Mouse (Mus musculus): ENCODE measurements at regions not wholly inside any gene's neighbourhood (a gene's known extent, or its start where the extent isn't known, plus 50 kb on each side); places are given as distances from the start of the nearest gene placed in this dataset.

DNA sequence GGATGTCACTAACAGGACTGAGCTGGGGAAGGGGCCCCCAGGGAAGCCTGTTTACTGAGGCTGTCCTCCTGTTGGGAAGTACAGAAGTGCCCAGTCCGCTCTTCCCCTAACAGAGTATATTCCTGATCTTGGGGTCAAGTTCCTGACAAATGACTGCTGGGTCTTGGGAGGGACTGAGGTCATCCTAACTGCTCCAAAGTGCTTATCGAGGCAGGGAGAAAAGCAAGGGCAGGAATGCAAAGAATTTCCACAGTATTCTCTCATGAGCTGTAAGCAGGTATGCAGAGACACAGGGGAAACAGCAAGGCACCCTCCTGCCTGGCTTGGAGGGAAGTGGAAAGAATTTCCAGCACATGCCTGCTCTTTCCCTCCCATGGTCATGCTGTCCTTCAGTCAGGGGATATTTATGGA is 107.9 kb downstream of the Oma1 start:
- no peak for DNase-seq (ENCODE audit: low spot score)

DNA sequence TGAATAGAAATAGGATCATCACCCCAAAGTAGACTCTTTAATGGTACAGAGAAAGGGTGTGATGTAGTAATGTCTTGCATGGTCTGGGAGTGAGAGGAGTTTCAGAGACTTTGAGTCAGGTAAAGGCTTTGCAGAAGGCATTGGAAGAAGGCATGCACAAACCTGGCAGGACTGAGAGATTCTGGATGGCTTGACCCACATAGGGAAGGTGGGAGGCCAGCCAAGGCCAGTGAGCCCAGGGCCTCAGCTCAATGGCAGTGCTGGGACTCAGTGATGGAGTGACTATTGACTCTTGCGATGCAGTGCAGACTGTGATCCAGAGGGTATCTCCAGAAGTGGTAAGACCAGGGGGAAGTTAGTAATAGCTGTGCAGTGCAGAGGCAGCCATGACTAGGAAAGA is 127.8 kb downstream of the Oma1 start:
- no peak for DNase-seq (ENCODE audit: low spot score)

DNA sequence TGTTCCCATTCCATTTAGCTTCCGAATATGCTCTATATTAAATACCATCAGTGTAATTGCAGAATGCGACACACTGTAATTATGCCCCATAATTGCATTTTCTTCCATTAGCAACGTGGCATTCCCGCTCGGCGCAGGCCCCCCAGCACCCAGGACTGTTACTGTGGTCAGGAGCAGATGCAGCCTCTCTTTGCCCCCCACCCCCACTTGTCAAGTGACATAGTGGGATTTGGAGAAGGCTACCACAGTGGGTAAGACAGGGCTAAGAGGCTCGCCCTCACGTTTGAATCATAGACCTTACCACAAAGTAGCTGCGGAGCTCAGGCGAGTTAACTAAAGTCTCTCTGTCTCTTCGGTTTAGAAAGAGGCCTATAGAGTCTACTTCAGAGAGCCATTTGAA is 128.3 kb downstream of the Oma1 start:
- no peak for DNase-seq (ENCODE audit: low spot score)

DNA sequence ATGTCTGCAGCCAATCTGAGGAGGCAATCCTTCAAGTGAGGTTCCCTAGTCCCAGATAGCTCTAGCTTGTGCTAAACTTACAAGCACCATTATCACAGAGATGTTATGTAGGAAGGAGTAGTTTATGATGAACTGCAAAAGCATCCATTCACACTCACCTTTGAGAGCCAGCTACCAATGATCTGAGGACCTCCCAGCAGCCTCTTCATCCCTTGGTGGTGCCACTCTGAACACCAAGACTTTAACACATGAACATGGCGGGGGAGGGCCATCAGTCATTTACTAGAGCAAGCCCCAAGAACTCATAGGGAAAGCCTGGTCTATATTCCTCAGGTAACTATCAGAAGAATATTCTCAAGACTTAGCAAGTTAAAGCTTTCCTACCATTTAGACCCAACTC is 135.7 kb downstream of the Oma1 start:
- no peak for DNase-seq (ENCODE audit: low spot score)

DNA sequence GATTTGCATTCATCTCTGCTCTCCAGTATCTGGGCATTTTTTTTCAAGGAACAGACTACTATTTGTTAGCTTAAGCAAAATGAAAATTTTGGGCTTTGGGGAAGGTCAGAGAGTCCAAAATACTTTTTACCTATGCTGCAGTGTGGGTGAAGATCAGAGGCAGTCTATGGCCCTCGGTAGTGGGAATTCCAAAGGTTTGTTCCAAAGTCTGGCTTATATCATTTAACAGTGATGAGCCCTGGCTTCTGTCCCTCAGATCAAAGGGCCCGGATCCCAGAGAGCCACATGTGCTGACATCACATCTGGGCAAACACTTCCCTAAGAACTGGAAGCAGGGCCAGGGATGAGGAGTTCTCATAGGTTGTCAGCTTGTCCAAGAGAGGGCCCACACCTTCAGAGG is 136.5 kb downstream of the Oma1 start:
- DNase-seq (ENCODE audit: low spot score), result no peak

DNA sequence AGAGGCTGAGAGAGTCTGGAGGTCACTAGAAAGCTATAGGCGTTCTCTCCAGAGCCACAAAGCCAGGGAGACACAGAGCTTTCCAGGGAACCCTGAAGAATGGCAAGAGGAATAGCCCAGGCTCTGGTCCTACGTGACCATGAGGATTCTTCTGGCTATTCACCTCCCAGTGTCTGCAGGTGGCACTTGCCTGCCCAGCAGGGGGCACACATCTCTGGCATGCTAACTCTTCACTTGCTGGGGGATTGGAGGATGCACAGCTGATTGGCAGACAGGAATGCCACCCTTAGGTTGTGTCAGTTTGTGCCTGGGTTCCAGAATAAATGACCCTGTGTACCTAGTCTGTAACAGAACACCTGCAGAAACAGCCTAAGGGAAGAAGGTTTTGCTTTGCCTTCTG is 141.8 kb downstream of the Oma1 start:
- no peak for DNase-seq (ENCODE audit: low spot score)

DNA sequence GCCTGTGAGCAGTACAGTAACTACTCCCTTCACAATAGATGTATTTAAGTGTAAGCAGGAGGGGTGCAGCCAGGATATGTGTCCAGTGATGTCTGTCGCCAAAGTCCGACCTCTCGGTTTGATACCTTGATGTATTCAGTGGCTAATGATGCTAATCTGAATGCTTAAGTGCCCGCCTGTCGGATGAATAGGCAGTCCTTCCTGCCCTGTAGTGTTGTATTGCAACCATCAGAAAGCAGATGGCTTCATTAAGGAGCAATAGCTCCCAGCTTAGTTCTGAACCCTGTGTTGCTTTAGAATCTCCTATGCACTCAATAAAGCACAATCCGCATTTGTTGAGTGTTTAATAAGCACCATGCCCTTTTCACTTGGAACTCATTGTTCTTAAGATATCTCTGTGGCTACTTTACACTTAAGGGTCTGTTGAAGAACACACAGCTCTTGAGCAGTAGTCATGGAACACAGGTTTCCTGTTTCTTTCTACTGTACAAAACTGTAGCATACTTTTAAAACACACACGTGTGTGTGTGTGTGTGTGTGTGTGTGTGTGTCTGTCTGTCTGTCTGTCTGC is 152.5 kb downstream of the Oma1 start:
- DNase-seq (ENCODE audit: low spot score), result no peak

DNA sequence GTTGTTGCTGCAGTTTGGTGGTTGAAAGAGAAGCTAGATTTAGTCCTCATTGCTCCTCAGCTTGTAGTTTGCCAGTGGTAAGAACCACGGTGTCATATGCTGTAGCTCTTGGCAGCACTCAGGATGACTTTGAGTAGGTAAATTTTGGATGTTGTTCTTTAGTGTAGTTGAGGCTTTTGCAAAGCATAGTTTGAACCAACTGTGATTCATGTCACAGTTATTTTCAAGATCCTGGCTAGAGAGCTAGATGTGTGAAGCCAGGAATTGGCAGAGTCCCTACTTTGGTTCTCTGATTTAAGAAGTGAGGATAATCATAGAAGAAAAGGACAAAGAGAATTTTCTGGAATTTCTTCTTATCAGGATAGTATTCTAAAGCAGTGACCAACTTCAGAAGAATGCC is 143.6 kb upstream of the Dab1 start:
- DNase-seq (ENCODE audit: low spot score), result no peak

DNA sequence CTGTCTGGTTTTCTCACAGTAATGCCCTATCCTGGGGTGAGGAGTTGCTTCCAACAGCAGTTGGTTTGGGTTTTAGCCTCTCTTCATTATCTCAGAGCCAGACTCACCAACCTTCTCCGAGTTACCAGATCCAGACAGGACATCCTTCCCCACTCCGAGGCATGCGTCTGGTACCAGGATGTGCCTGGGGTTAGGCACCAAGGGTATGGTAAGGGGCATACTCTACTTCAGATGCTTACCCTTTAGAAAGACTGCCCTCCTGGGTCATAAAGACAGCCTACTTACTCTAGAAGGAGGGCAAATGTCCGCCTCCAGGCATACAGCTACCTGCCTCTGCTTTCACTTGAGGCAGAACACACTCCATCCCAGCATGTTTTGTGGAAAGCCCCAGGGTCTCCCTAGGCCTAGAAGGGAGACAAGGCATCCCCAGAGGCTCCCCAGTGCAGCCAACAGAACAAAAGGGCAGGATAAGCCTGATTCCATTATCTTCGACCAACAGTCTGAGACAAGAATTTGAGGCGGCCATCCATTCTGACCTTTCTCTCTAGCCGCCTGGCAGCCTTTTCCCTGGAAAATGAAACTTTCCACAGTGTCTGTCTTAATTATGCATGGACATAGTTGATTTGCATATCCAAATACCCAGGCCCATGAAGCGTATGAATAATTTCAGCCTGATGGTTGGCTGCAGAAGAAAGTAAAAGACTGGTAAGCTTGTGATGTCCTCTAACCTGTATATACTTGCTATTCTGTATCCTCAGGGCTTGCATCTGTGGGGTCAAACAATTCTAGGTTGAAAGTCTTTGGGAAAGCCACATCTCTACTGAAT is 132.8 kb upstream of the Dab1 start:
- DNase-seq (ENCODE audit: low spot score), result peak; percentile 9

DNA sequence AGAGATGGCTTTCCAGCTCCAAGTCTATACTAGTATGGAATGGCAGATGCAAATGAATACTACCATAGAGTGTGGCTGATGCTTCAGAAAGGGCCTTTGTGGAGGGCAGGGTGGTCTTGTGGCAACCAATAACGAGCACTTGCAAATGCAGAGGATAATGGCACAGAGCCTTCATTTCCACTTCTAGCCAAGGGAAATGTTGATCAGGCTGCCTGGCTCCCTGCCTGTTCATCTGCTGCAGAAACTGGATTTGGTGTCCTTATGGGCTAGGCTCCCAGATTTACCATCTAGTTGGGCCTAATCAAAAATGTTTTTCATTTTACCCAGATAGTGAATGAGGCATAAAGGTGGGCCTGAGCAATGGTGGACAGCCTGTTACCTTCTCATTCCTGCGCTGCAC is 110.7 kb upstream of the Dab1 start:
- DNase-seq (ENCODE audit: low spot score), result no peak

DNA sequence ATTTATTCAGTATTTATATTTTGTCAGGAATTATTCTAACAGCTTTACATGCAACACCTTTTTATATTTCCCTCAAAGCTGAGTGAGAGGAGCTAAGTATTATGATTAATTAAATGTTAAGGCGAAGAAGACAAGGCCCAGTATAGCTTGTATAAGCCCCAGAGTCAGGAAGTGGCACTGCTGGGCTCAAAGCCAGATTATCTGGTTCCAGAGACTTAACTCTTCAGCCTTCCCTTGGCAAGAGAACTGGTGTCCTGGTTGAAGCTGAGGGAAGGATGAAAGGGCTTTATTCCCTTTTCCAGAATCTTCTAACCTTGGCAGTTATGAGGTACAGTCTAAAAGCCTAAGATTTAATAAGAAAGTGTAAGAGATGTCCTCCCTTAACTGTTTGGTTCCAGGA is 106.3 kb upstream of the Dab1 start:
- DNase-seq (ENCODE audit: low spot score), result no peak

DNA sequence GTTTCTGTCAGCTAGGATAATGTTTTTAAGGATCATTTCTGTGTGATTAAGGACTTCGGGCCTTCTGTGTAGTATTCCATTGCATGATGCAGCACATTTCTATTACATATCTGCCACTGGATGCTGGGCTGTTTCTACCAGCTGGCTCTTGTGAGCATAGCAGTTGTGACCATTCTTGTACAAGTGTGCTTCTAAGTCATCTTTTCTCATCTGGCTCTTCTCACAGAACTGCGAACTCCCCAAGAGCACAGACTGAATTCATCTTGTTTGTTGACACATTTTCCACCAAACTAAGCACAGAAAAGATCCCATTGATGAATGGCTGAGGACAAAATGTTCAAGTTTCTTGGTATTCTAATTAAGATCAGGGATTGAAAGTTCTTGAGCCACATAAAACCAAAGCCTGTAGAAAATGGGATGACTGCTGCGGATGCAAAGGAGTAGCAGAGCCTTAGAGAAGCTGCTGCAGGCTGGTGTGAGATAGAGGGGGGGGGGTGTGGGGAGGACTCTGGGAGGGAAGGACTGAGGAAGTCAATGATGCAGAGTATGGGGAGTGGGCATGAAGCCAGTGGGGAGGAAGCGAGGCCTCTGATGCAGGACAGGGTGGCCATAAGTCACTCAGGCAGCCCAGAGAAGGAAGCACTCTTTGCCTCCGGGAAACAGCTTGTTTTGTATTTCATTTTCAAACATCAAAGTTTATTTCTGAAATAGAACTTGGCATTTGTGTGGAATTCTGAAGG is 97.1 kb upstream of the Dab1 start:
- DNase-seq (ENCODE audit: low spot score), result no peak

DNA sequence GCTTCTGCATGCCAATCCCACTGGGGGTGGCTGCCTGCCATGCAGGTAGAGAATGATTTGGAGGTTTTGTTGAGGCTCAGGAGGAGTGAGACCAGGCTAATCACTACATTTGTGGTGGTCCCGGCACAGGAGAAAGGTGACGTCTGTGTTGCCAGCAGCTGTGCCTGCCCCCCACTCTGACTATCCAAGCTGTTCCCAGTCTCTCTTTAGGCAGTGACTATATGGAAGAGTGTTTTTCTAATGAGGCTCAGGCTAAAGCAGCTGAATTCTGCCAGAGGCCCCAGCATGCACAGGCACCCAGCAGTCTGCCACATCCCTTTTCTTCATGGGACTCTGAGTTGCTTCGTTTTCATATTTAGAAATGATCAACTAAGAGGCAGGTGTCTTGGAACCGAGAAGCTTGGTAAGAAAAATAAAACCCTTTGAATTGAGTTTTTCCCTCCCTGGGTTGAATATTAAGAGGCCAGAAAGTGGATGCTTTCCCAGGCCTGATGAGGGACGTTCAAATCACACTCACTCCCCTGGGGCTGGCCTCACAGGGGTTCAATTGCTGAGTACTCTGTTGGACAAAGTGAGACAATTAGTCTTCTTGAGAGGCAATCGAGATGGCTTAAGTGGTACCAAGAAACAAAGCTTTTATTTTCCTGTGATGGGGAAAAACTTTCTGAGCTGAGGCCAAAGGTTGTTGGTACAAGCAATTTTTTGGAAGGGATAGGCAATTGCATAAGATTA is 82.5 kb upstream of the Dab1 start:
- DNase-seq (ENCODE audit: low spot score), result no peak

DNA sequence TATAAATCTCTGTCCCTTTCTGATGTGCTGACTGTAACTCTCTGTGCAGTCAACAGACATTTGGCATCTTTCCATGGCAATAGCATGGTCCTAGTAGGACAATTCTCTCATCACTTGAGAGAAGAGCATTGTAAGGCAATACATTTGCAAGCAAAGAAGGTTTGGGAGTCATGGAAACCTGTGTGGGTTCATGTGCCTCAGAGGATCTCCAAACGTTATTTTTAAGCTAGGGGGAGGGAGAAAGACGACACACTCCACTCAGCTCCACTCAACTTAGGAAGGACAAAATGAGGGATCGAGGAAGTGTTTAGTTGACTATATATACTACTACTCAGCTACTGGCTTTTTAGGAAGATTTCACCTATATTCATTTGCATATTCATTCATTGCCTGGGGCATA is 78.2 kb upstream of the Dab1 start:
- no peak for DNase-seq (ENCODE audit: low spot score)

DNA sequence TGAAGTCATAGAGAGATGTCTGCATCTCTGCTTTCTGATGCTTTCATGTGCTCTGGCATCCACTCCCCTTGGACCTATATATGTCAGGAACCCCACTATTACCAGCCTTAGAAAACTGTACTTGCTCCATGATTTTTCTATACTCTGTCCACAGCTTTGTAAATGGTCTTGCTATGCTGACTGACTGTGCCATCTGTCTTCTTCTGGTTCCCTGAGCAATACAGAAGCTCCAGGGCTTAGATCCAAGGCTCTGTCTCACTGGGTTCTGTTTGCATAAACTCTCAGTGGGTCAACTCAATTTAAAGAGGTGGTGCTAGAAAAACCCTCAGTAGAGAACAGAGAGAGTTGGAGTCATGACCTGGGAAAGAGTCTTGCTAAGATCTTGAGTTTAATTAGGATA is 71.9 kb upstream of the Dab1 start:
- no peak for DNase-seq (ENCODE audit: low spot score)

DNA sequence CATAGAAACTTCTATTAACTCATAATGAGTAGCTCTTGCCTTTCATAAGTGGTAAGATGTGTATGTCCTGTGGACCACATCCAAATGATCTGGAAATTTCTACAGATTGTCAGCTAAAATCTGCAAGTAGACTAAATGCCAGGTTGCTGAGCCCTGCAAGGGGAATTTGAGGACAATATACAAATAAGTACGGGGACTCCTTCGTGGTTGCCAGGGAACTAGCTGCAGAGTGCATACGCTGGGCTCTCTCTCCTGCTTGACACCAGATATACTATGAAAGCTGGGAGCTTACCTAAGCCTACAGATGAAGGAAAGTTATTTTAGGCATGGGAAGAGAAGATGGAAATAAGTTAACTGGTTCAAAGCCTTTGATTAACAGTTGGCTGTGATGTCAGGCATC is 66.7 kb upstream of the Dab1 start:
- DNase-seq (ENCODE audit: low spot score), result no peak

DNA sequence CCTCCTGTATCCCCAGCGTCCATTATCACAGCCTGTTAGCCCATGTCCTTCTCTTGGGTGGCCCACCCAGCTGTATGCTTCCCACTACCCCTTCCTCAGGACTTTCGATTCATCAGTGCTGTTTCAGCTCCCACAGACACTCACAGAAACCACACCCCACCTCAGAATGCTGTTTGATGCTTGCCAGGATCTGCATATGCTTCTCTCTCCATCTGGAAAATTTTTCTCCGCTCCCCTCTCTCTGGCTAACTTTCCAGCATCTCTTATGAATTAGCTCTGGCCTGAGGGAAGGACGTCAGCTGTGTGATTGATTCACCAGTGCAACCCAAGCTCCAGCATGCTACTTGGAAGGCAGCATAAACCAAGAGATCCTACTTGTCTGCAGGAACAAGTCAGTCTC is 66.0 kb upstream of the Dab1 start:
- no peak for DNase-seq (ENCODE audit: low spot score)

DNA sequence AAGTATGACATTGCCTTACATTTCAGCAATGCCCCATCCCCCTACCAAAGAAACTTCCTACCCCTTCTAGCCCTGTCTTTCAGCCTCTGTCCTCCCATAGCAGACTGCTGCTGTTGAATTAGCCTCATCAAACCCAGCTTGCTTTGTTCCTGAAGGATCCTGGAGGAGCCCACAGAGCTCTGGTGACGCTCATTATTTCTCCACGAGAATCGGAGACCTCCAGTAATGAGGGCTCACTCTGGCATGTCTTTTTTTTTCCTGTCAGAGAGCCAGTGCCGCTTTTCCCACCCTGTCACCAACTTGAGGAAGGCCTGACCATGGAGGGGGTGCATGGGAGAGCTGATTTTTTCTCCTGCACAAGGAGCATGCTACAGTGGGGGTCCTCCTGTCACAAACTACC is 64.6 kb upstream of the Dab1 start:
- DNase-seq (ENCODE audit: low spot score), result peak; percentile 75

All from retina, embryonic 14.5 days (tissue).